Mouse (Mus musculus) neural tube, embryonic 12.5 days (tissue): Measurements from ENCODE around the gene Gpr108. TPM values are rescaled to one million over a fixed set of nuclear protein-coding genes. Genes with fewer than 3 reads are reported as not detected.
A peak's percentile ranks its signal among the peaks of the same experiment; 100 is the strongest.

ENCODE experiments used
- ATAC-seq: fragments of 200-750 bp; cut with Nextera tagmentation; 2 replicates; pipeline ENCODE4 v1.8.0; 2017; ENCODE audit warnings: low read depth, mild to moderate bottlenecking, moderate TSS enrichment, moderate library complexity; ENCODE audit not compliant: low FRiP score
- H3K27ac ChIP-seq: fragments of 300-500 bp; sonication (generic); 2 replicates; pipeline ENCODE4 v1.5.1; 2016
- H3K27me3 ChIP-seq: fragments of 300-500 bp; sonication (generic); replicated peaks from 2 replicates; pipeline ENCODE4 v1.6.1; 2016; ENCODE audit warnings: mild to moderate bottlenecking
- H3K36me3 ChIP-seq: fragments of 300-500 bp; sonication (generic); 2 replicates; pipeline ENCODE4 v1.6.1; 2016; ENCODE audit warnings: mild to moderate bottlenecking
- H3K4me1 ChIP-seq: fragments of 300-500 bp; sonication (generic); 2 replicates; pipeline ENCODE4 v1.6.1; 2016
- H3K4me2 ChIP-seq: fragments of 300-500 bp; sonication (generic); replicated peaks from 2 replicates; pipeline ENCODE4 v1.6.1; 2016; ENCODE audit warnings: mild to moderate bottlenecking
- H3K4me3 ChIP-seq: fragments of 300-500 bp; sonication (generic); 2 replicates; pipeline ENCODE4 v1.5.1; 2016
- H3K9ac ChIP-seq: fragments of 300-500 bp; sonication (generic); 2 replicates; pipeline ENCODE4 v1.6.1; 2016; ENCODE audit warnings: mild to moderate bottlenecking
- H3K9me3 ChIP-seq: fragments of 300-500 bp; sonication (generic); 2 replicates; pipeline ENCODE4 v1.6.1; 2016; ENCODE audit warnings: mild to moderate bottlenecking
- WGBS: fragments of 180-500 bp; shearing (Covaris S2); methylation state at CpG from one replicate; pipeline ENCODE4 v1.1.7; 2016; 5-methylcytosine and 5-hydroxymethylcytosine counted together
- polyA plus RNA-seq: library from polyadenylated mRNA; unstranded; fragments of >200 nt; fragmentation: Nextera tagmentation; extraction: Ambion mirVana; gene quantifications from 2 replicates; pipeline ENCODE4 v1.2.1, GENCODE M21; 2016

Gpr108 gene
- polyA plus RNA-seq, 1 experiment from 2014 or later, result 24.2 TPM

DNA sequence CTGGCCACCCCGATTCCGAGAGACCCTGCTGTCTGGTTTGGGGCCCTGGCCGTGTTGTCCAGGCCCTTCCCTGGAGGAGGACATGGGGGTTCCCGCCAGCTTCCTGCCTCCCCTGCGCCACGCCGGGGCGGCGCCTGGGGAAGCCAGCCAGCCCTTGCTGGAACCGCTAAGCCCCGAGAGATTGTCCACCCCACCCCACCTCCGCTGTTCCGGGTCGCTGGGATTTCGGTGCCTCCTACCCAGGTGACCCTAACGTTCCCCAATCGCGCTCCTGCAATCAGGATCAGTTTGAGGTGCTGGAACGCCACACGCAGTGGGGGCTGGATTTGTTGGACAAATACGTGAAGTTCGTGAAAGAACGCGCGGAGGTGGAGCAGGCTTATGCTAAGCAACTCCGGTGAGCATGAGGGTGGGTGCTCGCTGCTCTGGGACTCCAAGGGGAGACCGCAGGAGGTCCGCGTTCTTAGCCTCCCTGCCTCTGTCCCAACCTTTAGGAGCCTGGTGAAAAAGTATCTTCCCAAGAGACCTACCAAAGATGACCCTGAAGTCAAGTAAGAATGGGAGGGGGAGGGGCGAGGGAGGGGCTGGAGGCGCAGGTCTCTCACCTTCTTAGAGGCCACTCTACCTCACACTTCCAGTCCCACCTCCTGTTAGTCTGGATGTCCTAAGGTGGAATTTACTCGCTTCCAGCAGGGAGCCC, 2.4 kb upstream of the Gpr108 start:
- H3K4me1 ChIP-seq, result peaks cover 31% of the 10 kb centered on the region
- H3K9me3 ChIP-seq, result no peaks in the 10 kb centered on the region
- peak overlapping the region; percentile 67 for H3K9ac ChIP-seq
- WGBS, result 2% methylated on average over 32 of the region's 33 CpGs
- H3K4me2 ChIP-seq, result peak overlapping the region; percentile 93
- no peaks in the 10 kb centered on the region for H3K27me3 ChIP-seq
- ATAC-seq, result no peak
- peak overlapping the region; percentile 62 for H3K4me3 ChIP-seq
- peaks cover 24% of the 10 kb centered on the region for H3K36me3 ChIP-seq
- no peak overlapping the region for H3K27ac ChIP-seq

DNA sequence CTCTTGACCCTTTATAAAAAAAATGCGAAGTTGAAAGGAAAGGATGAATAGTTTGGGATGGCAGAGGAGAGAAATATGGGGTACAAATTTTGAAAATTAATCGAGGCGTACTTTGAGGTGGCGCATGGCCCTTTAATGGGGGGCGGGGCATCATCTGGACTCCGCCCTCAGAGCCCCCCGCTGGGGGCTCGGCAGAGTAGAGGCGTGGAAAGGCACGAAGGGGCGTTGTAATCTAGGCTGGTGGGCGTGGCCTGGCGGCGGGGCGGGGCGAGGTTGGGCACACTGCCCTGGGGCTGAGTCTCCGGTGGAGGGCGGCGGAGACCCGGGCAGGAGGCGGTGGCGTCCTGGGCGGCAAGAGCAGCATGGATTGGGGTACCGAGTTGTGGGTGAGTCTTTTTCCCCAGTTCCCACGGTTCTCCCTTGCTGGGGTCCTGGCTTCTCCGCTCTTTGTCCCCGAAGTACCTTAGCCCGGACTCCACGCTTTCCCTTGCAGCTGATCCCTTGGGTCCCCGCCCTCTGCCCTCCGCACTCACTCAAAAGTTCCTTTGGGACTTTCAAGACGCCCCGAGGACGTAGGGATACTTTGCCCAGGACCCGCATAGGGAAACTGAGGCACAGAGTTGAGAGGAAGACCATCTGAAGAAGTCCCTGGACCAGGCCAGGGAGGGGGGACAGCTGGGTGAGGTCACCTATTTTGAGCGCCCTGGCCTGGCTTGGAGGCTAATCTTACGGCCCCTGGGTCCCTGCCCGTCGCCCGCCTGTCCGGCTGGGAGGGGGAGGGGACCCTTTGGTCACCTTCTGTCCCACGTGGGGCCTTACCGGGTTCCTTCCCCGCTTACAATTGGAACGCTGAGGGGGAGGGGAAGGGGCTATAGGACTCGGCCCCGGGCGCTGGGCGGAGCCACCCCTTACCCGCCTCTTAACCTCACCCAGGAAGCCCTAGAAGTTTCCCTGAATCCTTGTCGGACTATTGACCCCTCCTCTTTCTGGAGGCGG, 1.2 kb upstream of the Gpr108 start, which contains the start of gene Trip10:
Gene Trip10 (plus strand): TSS at position 270 of the 996 bp plus-strand sequence.
- Histone ChIP-seq H3K27me3 (no peaks in the 10 kb centered on the region), H3K27ac (peak within 1 kb of the TSS; percentile 57), H3K9me3 (no peaks in the 10 kb centered on the region), H3K36me3 (peaks cover 15% of the 10 kb centered on the region), H3K4me2 (peak within 1 kb of the TSS; percentile 93), H3K4me3 (peak within 1 kb of the TSS; percentile 62), H3K9ac (peak within 1 kb of the TSS; percentile 67), H3K4me1 (peaks cover 31% of the 10 kb centered on the region)
- under 1% methylated on average over 52 of the region's 52 CpGs for WGBS
- peak; percentile 18 for ATAC-seq

DNA sequence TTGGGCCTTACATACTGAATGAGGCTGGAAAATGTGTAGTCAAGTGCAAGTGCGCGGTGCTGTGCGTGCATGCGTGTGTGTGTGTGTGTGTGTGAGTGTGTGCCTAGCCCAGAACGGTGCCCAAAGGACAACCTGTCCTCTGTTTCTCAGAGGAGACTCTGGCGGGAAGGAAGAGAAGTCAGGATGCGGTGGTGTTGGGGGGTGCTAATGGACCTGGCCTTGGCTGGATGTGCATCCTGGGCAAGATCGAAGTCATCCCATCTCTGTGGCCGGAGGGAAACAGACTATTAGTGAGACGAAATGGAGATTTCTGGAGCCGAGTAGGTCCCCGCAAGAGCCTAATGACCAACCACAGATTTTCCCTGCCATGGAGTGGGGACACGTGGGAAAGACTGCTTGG, 525 bp upstream of the Gpr108 start:
- Histone ChIP-seq H3K9ac (peak overlapping the region; percentile 55; the same call in 1 of the 2 replicates), H3K36me3 (peaks cover 11% of the 10 kb centered on the region), H3K4me2 (peak overlapping the region; percentile 93), H3K9me3 (no peaks in the 10 kb centered on the region), H3K27me3 (no peaks in the 10 kb centered on the region), H3K4me1 (peaks cover 31% of the 10 kb centered on the region), H3K4me3 (peak overlapping the region; percentile 51), H3K27ac (peak overlapping the region; percentile 57)
- ATAC-seq, result no peak
- WGBS, result 8% methylated on average over 13 of the region's 13 CpGs

DNA sequence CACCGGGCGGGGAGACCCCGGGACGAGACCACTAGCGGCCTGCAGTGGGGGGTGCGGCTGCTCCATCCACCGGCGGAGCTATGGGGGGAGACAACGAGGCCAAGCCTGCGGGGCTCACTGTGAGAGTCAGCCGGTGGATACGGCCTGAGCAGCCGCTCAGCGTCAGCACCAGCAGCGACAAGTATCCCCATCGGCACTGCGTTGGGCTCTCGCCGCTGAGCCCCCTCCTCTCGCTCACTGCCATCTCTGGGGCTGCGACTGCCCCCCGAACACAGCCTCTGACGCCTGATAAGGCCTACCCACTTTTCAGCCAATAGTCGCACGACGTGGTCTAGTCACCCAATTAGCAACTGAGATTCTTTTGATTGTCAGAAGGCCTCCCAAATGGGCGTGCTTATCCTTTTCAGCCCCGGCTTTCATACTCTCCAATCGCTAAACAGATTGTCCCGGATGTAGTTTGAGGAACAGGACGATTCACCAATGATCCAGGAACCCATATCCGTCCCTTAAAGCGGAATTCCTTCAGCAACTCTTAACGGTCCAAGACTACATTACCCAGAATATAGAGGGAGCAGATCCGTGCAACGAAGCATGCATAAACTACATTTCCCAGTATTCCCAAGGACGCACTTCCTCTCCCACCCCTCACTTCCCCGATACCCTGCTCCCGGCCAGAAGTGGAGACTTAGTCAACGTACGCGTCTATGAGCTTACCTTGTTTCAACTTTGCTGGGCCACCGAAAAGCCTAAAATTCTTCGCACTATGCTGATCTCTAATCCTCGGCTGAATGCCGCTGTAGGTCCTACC, 649 bp downstream of the Gpr108 start:
- Histone ChIP-seq H3K4me1 (peaks cover 31% of the 10 kb centered on the region), H3K9ac (peak overlapping the region; percentile 70), H3K36me3 (peaks cover 10% of the 10 kb centered on the region), H3K27ac (peak overlapping the region; percentile 92), H3K4me2 (peak overlapping the region; percentile 93), H3K27me3 (no peaks in the 10 kb centered on the region), H3K4me3 (peak overlapping the region; percentile 57), H3K9me3 (no peaks in the 10 kb centered on the region)
- peak; percentile 93 for ATAC-seq
- under 1% methylated on average over 46 of the region's 46 CpGs for WGBS

- Histone ChIP-seq H3K4me3 (peak overlapping the region; percentile 57), H3K36me3 (peaks cover 17% of the 10 kb centered on the region), H3K27me3 (no peaks in the 10 kb centered on the region), H3K9me3 (no peaks in the 10 kb centered on the region), H3K27ac (peak overlapping the region; percentile 92), H3K9ac (peak overlapping the region; percentile 70), H3K4me1 (peaks cover 31% of the 10 kb centered on the region), H3K4me2 (peak overlapping the region; percentile 77)
- 4% methylated on average over 18 of the region's 18 CpGs for WGBS
- peak; percentile 0 for ATAC-seq
These were observed 1.4 kb downstream of the Gpr108 start for GRCm38 (mm10) chr17:57246663-57247392.

- H3K9me3 ChIP-seq, result peaks cover 3% of the 10 kb centered on the region; the same call in 1 of the 2 replicates
- H3K4me1 ChIP-seq, result peaks cover 23% of the 10 kb centered on the region
- H3K4me3 ChIP-seq, result no peak overlapping the region
- no peaks in the 10 kb centered on the region for H3K27me3 ChIP-seq
- no peak overlapping the region for H3K27ac ChIP-seq
- H3K36me3 ChIP-seq, result peaks cover 21% of the 10 kb centered on the region
- no peak overlapping the region for H3K9ac ChIP-seq
- H3K4me2 ChIP-seq, result no peak overlapping the region
- 92% methylated on average over 10 of the region's 10 CpGs for WGBS
- ATAC-seq, result no peak
These were observed 2.8 kb downstream of the Gpr108 start for GRCm38 (mm10) chr17:57245311-57245929.

GRCm38 (mm10) chr17:57243650-57244370, 4.4 kb downstream of the Gpr108 start:
- WGBS, result 78% methylated on average over 10 of the region's 10 CpGs
- Histone ChIP-seq H3K4me1 (peaks cover 12% of the 10 kb centered on the region), H3K4me2 (no peak overlapping the region), H3K27me3 (no peaks in the 10 kb centered on the region), H3K36me3 (peaks cover 21% of the 10 kb centered on the region), H3K4me3 (no peak overlapping the region), H3K9ac (0 out of 2 replicates have a peak overlapping the region, but pooled peaks have one; percentile 13), H3K27ac (no peak overlapping the region), H3K9me3 (peaks cover 3% of the 10 kb centered on the region; the same call in 1 of the 2 replicates)
- ATAC-seq, result no peak

DNA sequence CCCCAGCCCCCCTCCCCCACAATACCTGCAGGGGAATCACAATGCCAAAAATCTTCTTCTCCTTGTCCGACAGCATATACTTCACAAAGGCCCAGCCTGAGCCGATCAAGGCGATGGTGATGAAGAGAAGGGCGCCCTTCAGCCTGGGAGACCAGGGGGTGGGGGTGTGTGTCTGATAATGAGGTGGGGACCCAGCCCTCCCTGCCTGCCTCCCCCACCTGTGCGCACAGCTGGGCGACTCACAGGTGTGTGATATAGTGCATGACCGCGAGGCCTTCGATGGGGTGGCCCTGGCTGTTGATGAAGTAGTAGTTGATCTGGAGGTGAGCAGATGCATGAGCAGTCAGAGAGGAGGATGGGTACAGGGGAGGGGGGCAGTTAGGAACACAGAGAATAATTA, 11.1 kb downstream of the Gpr108 start:
- no peak overlapping the region for H3K9ac ChIP-seq
- peaks cover 3% of the 10 kb centered on the region; the same call in 1 of the 2 replicates for H3K9me3 ChIP-seq
- no peak for ATAC-seq
- no peaks in the 10 kb centered on the region for H3K27me3 ChIP-seq
- peaks cover 48% of the 10 kb centered on the region for H3K36me3 ChIP-seq
- H3K4me1 ChIP-seq, result no peaks in the 10 kb centered on the region
- 93% methylated on average over 9 of the region's 9 CpGs for WGBS
- no peak overlapping the region for H3K4me2 ChIP-seq
- no peak overlapping the region for H3K4me3 ChIP-seq
- H3K27ac ChIP-seq, result no peak overlapping the region

- no peak for ATAC-seq
- Histone ChIP-seq H3K4me3 (no peak overlapping the region), H3K36me3 (peaks cover 41% of the 10 kb centered on the region), H3K27me3 (no peaks in the 10 kb centered on the region), H3K9me3 (no peaks in the 10 kb centered on the region), H3K4me1 (no peaks in the 10 kb centered on the region), H3K9ac (no peak overlapping the region), H3K4me2 (no peak overlapping the region), H3K27ac (no peak overlapping the region)
- 92% methylated on average over 5 of the region's 5 CpGs for WGBS
These were observed 12.4 kb downstream of the Gpr108 start for GRCm38 (mm10) chr17:57235803-57236202.

- Histone ChIP-seq H3K4me1 (no peaks in the 10 kb centered on the region), H3K27ac (no peak overlapping the region), H3K27me3 (no peaks in the 10 kb centered on the region), H3K9ac (no peak overlapping the region), H3K4me2 (no peak overlapping the region), H3K36me3 (peaks cover 41% of the 10 kb centered on the region), H3K4me3 (no peak overlapping the region), H3K9me3 (no peaks in the 10 kb centered on the region)
- WGBS, result 87% methylated on average over 12 of the region's 12 CpGs
- no peak for ATAC-seq
These were observed 13.9 kb downstream of the Gpr108 start for GRCm38 (mm10) chr17:57234254-57234928.
